Mouse (Mus musculus) limb, embryonic 13.5 days (tissue): Measurements from ENCODE around the gene Syngr3. TPM values are rescaled to one million over a fixed set of nuclear protein-coding genes. Genes with fewer than 3 reads are reported as not detected.
A peak's percentile ranks its signal among the peaks of the same experiment; 100 is the strongest.

ENCODE experiments used
- ATAC-seq: fragments of 200-750 bp; cut with Nextera tagmentation; 2 replicates; pipeline ENCODE4 v1.8.0; 2017; ENCODE audit warnings: low read depth, moderate number of reproducible peaks, moderate TSS enrichment; ENCODE audit not compliant: low FRiP score
- H3K27ac ChIP-seq: fragments of 300-500 bp; sonication (generic); 2 replicates; pipeline ENCODE4 v1.5.1; 2015; ENCODE audit warnings: inconsistent platforms, mild to moderate bottlenecking, moderate library complexity
- H3K27me3 ChIP-seq: fragments of 300-500 bp; sonication (generic); 2 replicates; pipeline ENCODE4 v1.6.1; 2015; ENCODE audit warnings: mild to moderate bottlenecking, inconsistent platforms
- H3K36me3 ChIP-seq: fragments of 300-500 bp; sonication (generic); 2 replicates; pipeline ENCODE4 v1.6.1; 2015; ENCODE audit warnings: inconsistent platforms, mild to moderate bottlenecking, moderate library complexity
- H3K4me1 ChIP-seq: fragments of 300-500 bp; sonication (generic); 2 replicates; pipeline ENCODE4 v1.6.1; 2015; ENCODE audit warnings: inconsistent platforms
- H3K4me2 ChIP-seq: fragments of 300-500 bp; sonication (generic); replicated peaks from 2 replicates; pipeline ENCODE4 v1.6.1; 2015; ENCODE audit warnings: inconsistent platforms, mild to moderate bottlenecking, moderate library complexity
- H3K4me3 ChIP-seq: fragments of 300-500 bp; sonication (generic); 2 replicates; pipeline ENCODE4 v1.5.1; 2015; ENCODE audit warnings: moderate library complexity, mild to moderate bottlenecking, inconsistent platforms
- H3K9ac ChIP-seq: fragments of 300-500 bp; sonication (generic); 2 replicates; pipeline ENCODE4 v1.6.1; 2015; ENCODE audit warnings: mild to moderate bottlenecking, inconsistent platforms
- H3K9me3 ChIP-seq: fragments of 300-500 bp; sonication (generic); 2 replicates; pipeline ENCODE4 v1.6.1; 2016; ENCODE audit warnings: inconsistent platforms
- WGBS: fragments of 180-500 bp; shearing (Covaris S2); methylation state at CpG from one replicate; pipeline ENCODE4 v1.1.7; 2015; 5-methylcytosine and 5-hydroxymethylcytosine counted together
- polyA plus RNA-seq: library from polyadenylated mRNA; unstranded; fragments of >200 nt; fragmentation: Nextera tagmentation; extraction: Ambion mirVana; gene quantifications from 2 replicates; pipeline ENCODE4 v1.2.1, GENCODE M21; 2015

Syngr3 gene
- polyA plus RNA-seq, 1 experiment from 2014 or later, result 8.4 TPM

DNA sequence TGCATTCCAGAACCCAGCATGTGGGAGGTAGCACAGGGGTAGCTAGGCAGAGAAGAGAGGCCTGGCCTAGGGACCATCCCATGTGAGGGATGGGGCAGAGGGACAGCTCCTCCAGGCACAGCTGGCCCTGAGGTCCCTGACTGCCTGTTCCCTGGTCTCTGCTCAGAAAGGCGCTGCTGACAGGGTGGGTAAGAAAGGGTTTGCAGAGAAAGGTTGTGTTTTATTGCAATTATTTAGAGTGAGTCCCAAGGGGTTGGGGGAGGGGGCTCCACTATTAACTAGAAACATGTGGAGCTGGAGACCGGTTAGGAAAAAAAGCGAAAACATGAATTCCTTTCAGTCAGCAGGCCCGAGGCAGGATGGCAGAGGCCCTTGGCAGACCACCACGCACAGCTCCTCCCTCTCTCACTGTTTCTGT, 50.2 kb downstream of the Syngr3 start:
- Histone ChIP-seq H3K36me3 (peaks cover 49% of the 10 kb centered on the region), H3K9ac (peak overlapping the region; percentile 53), H3K4me2 (peak overlapping the region; percentile 53), H3K27me3 (no peaks in the 10 kb centered on the region), H3K27ac (peak overlapping the region; percentile 97), H3K4me3 (peak overlapping the region; percentile 20), H3K9me3 (no peaks in the 10 kb centered on the region), H3K4me1 (peaks cover 46% of the 10 kb centered on the region)
- ATAC-seq, result peak; percentile 85
- 9% methylated on average over 5 of the region's 5 CpGs for WGBS

DNA sequence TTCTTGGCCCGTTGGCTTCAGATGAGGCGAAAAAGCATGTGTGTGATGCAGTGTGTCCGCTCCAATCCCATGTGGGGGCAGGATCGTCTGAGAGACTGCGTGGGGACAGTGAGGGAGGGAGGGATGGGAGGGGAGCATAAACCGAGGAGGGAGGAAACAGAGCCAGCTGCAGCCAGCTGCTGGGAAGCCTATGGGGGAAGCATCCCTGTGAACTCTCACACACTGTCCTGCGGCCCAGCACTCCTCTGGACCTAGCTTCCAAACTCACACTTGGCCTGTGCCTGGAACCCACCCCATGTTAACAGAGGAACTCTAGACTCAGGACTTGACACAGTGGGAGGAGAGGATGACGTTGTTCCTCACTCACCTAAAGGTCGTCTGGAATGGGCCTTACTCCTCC, 50.9 kb downstream of the Syngr3 start:
- Histone ChIP-seq H3K27ac (peak overlapping the region; percentile 97), H3K9ac (peak overlapping the region; percentile 53; the same call in 1 of the 2 replicates), H3K4me2 (peak overlapping the region; percentile 53), H3K4me3 (peak overlapping the region; percentile 20; the same call in 1 of the 2 replicates), H3K36me3 (peaks cover 42% of the 10 kb centered on the region), H3K9me3 (no peaks in the 10 kb centered on the region), H3K27me3 (no peaks in the 10 kb centered on the region), H3K4me1 (peaks cover 41% of the 10 kb centered on the region)
- WGBS, result 33% methylated on average over 9 of the region's 9 CpGs
- peak; percentile 18; the same call in 1 of the 2 replicates for ATAC-seq

DNA sequence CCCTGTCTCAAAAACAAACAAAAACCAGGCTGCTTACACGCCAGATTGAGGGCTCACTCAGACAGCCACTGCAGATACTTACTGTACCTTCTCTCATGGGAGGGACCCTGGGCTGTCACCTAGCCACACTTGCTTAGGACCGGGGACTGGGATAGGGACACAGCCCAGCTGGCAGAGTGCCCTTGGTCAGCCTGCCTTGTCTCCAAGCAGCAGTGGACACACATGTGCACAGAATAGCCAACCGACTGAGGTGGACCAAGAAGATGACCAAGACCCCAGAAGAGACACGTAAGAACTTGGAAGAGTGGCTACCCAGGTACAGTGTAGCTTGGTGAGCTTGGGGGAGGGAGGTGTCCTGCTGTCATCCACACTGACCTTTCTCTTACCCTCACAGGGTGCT, 51.5 kb downstream of the Syngr3 start:
- Histone ChIP-seq H3K4me2 (no peak overlapping the region), H3K4me1 (peaks cover 41% of the 10 kb centered on the region), H3K36me3 (peaks cover 36% of the 10 kb centered on the region), H3K27me3 (no peaks in the 10 kb centered on the region), H3K9me3 (no peaks in the 10 kb centered on the region), H3K27ac (peak overlapping the region; percentile 97), H3K4me3 (no peak overlapping the region), H3K9ac (no peak overlapping the region; the same call in 1 of the 2 replicates)
- no peak for ATAC-seq
- 90% methylated on average over 4 of the region's 4 CpGs for WGBS

DNA sequence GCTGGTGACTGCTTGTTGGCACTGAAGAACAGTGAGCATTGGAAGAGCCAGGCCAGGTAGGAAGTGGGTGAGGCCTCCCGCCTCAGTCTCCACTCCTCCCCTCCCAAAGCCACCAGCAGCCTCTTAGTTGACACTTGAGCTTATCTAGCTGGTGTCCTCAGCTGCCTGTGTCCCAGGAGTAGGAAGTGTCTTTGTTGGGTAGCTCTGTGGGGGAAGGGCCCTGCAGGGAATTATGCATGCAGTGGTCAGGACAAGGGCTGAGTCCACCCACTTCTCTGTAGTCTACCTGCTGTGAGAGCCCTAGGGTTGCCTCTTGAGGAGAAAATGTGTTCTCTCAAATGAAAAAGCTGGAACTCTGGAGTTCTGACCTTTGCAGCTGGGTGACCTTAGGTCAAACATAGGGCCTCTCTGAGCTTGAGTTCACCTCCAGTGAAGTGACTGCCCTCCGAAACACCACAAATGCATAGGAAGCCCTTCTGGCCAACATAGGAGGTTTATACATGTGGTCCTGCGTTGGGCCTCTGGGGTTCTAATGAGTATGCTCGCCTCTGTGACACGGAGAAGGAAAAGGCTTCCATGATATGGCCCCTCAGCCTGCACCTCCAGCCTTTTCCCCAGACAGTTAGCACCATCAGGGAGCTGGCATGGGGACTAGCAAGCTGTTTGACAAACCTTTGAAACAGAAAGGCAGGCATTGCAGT, 52.8 kb downstream of the Syngr3 start:
- H3K36me3 ChIP-seq, result peaks cover 23% of the 10 kb centered on the region
- H3K4me3 ChIP-seq, result no peak overlapping the region
- 0 out of 2 replicates have a peak overlapping the region, but pooled peaks have one; percentile 1 for H3K9ac ChIP-seq
- no peaks in the 10 kb centered on the region for H3K27me3 ChIP-seq
- no peak for ATAC-seq
- H3K27ac ChIP-seq, result no peak overlapping the region
- no peaks in the 10 kb centered on the region for H3K9me3 ChIP-seq
- H3K4me2 ChIP-seq, result no peak overlapping the region
- peaks cover 41% of the 10 kb centered on the region for H3K4me1 ChIP-seq
- WGBS, result 78% methylated on average over 5 of the region's 5 CpGs

DNA sequence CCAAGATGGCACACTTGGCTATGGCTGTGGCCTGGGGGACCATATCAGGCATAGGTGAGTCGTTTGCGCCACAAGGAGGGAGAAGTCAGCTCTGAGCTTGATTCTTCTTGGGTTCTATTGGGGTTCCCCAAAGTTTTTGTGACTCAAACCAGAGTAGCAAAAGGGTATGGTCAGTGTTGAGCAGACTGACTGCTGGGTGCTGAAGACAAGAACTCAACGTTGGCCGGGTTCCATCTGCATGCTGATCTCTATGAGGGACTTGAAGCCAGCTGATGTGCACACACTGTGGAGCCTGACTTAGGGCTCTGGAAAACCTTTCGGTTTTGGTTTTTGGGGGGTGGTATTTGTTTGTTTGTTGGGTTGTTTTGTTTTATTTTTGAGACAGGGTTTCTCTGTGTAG, 54.1 kb downstream of the Syngr3 start:
- no peak overlapping the region for H3K9ac ChIP-seq
- H3K9me3 ChIP-seq, result no peaks in the 10 kb centered on the region
- H3K27ac ChIP-seq, result no peak overlapping the region
- peaks cover 44% of the 10 kb centered on the region for H3K4me1 ChIP-seq
- H3K4me2 ChIP-seq, result no peak overlapping the region
- no peak overlapping the region for H3K4me3 ChIP-seq
- peaks cover 18% of the 10 kb centered on the region for H3K36me3 ChIP-seq
- 95% methylated on average over 5 of the region's 5 CpGs for WGBS
- no peaks in the 10 kb centered on the region for H3K27me3 ChIP-seq
- no peak for ATAC-seq

Other genes starting within 250 kb of the Syngr3 start
- gene Dnase1l2, start 246.8 kb downstream of the Syngr3 start, polyA plus RNA-seq, result 2.7 and 3.9 TPM in 2 replicates
- 38.3 and 45.7 TPM in 2 replicates for gene E4f1, start 219.6 kb downstream of the Syngr3 start, polyA plus RNA-seq
- gene Pgp, start 219.6 kb downstream of the Syngr3 start, polyA plus RNA-seq, result 50.2 and 51.3 TPM in 2 replicates
- not detected in 2 replicates for gene Bricd5, start 216.1 kb downstream of the Syngr3 start, polyA plus RNA-seq
- gene Mlst8, start 210.9 kb downstream of the Syngr3 start, polyA plus RNA-seq, result 33.1 and 35.6 TPM in 2 replicates
- gene Caskin1, start 201.4 kb downstream of the Syngr3 start, polyA plus RNA-seq, result 5.0 and 5.2 TPM in 2 replicates
- 96.2 and 103 TPM in 2 replicates for gene Traf7, start 162.0 kb downstream of the Syngr3 start, polyA plus RNA-seq
- gene Rab26, start 155.7 kb downstream of the Syngr3 start, polyA plus RNA-seq, result 3.4 TPM in 2 replicates
- 22.3 and 36.6 TPM in 2 replicates for gene Pkd1, start 140.1 kb downstream of the Syngr3 start, polyA plus RNA-seq
- gene Tsc2, start 57.3 kb downstream of the Syngr3 start, polyA plus RNA-seq, result 65.5 and 72.2 TPM in 2 replicates
- gene Nthl1, start 57.3 kb downstream of the Syngr3 start, polyA plus RNA-seq, result 23.7 and 25.0 TPM in 2 replicates
- gene Slc9a3r2, start 39.6 kb downstream of the Syngr3 start, polyA plus RNA-seq, result 58.1 and 59.3 TPM in 2 replicates
- 0.80 TPM in 2 replicates for gene Npw, start 31.5 kb downstream of the Syngr3 start, polyA plus RNA-seq
- 22.2 and 24.7 TPM in 2 replicates for gene Zfp598, start 20.3 kb downstream of the Syngr3 start, polyA plus RNA-seq
- gene Gfer, start 6.2 kb upstream of the Syngr3 start, polyA plus RNA-seq, result 46.6 and 48.1 TPM in 2 replicates
- gene Noxo1, start 6.3 kb upstream of the Syngr3 start, polyA plus RNA-seq, result 2.5 and 3.1 TPM in 2 replicates
- 79.8 and 84.6 TPM in 2 replicates for gene Tbl3, start 17.7 kb upstream of the Syngr3 start, polyA plus RNA-seq
- not detected in 2 replicates for gene Rnf151, start 28.1 kb upstream of the Syngr3 start, polyA plus RNA-seq
- 1,267 and 1,298 TPM in 2 replicates for gene Rps2, start 28.2 kb upstream of the Syngr3 start, polyA plus RNA-seq
- 206 and 215 TPM in 2 replicates for gene Ndufb10, start 34.5 kb upstream of the Syngr3 start, polyA plus RNA-seq
- gene Rpl3l, start 37.9 kb upstream of the Syngr3 start, polyA plus RNA-seq, result not detected in 2 replicates
- 23.1 and 26.0 TPM in 2 replicates for gene Msrb1, start 46.7 kb upstream of the Syngr3 start, polyA plus RNA-seq
- gene Hs3st6, start 63.0 kb upstream of the Syngr3 start, polyA plus RNA-seq, result 2.6 and 3.7 TPM in 2 replicates
- gene Meiob, start 114.3 kb upstream of the Syngr3 start, polyA plus RNA-seq, result not detected in 2 replicates
- 27.6 and 28.0 TPM in 2 replicates for gene Hagh, start 150.2 kb upstream of the Syngr3 start, polyA plus RNA-seq
- 18.4 and 20.4 TPM in 2 replicates for gene Fahd1, start 160.4 kb upstream of the Syngr3 start, polyA plus RNA-seq
- gene Igfals, start 176.0 kb upstream of the Syngr3 start, polyA plus RNA-seq, result 0.26 and 0.50 TPM in 2 replicates
- gene Nubp2, start 196.4 kb upstream of the Syngr3 start, polyA plus RNA-seq, result 49.6 and 49.8 TPM in 2 replicates
- 38.5 and 40.0 TPM in 2 replicates for gene Spsb3, start 196.7 kb upstream of the Syngr3 start, polyA plus RNA-seq
- gene Eme2, start 205.1 kb upstream of the Syngr3 start, polyA plus RNA-seq, result 33.9 and 35.6 TPM in 2 replicates
- gene Mrps34, start 205.2 kb upstream of the Syngr3 start, polyA plus RNA-seq, result 80.4 and 83.3 TPM in 2 replicates
- 35.5 and 38.2 TPM in 2 replicates for gene Nme3, start 206.5 kb upstream of the Syngr3 start, polyA plus RNA-seq
- 42.7 and 45.2 TPM in 2 replicates for gene Mapk8ip3, start 247.0 kb upstream of the Syngr3 start, polyA plus RNA-seq